Mouse (Mus musculus): ENCODE results near the gene Kif15. TPM values are rescaled to one million over a fixed set of nuclear protein-coding genes. Genes with fewer than 3 reads are reported as not detected.

Gene Kif15
- total and polyA plus RNA-seq, 3 experiments = 23.5 to 255 (median 197) TPM

DNA sequence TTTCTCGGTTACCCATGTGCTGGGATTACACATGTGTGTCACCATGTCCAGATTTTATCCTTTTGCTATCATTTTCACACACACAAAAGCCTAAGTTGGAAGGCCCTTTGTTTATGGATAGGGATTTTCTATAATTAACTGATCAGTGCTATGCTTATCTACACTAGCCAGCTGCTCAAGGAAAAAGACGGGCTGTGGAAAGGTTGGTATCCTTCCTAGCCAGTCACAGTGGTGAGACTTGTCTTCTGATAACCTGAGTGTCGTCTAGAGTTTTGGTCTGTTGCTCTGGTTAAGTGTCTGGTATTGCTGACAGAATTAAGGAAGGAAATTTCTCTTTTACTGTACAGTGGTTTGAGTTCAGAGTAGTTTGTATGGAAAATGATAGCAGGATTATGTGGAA is 21.9 kb upstream of the Kif15 start:
- no peak for ATAC-seq (ENCODE audit: extremely low read depth, insufficient number of reproducible peaks, low FRiP score, poor library complexity, severe bottlenecking)

DNA sequence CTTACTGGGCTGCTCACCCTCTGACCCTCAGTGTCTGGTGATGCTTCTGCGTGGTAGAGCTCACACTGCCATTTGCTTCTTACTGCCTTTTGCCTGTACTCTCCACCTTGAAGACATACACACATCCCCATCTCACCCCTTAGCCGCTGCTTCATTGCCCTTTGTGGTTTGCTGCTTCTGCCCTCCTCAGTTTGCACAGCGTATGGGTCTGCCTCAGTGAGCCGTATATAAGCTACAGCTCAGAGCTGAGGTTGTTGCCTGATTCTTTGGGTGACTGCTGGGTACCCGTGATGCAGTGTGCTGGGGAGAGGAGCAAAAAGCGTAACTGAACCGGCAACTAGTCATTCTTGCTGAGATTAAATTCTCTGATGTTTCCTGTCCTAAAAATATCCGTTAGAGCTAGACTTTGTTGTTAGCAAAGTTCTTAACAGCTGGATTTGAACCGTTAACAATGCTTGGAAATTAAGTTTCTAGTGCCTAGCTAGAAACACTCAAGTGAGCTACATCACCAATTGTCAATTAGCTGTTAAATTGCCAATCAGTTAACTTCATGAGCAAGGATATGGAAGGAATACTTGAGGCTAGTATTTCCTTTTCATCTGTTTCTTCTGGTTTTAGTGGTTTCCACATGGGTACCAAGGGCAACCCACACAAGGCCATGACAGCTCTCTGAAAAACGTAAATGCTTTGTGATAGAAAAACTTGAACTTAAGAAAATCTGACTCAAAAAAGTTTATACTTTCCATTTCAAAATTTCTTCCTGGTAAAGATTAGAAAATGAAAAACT is 47.8 kb downstream of the Kif15 start:
- no peak for DNase-seq (ENCODE audit: low spot score)
- no peaks in the 10 kb centered on the region for H3K9me3 ChIP-seq (replicated peaks)
- no peak overlapping the region for H3K4me3 ChIP-seq (ENCODE audit: low read depth, low read length)
- H3K27me3 ChIP-seq (ENCODE audit: insufficient read depth, low read length) = no peaks in the 10 kb centered on the region
- H3K36me3 ChIP-seq (replicated peaks) = peaks cover 85% of the 10 kb centered on the region
- TF ChIP-seq GATA1 (IDR thresholded peaks at IDR 0.05; ENCODE audit: borderline replicate concordance, low read length) (no peak), POLR2AphosphoS5 (IDR thresholded peaks at IDR 0.05; ENCODE audit: insufficient replicate concordance, low read depth, low read length) (no peak), TAL1 (conservative IDR thresholded peaks at IDR 0.05; ENCODE audit: low read depth, low read length) (no peak), GATA2 (IDR thresholded peaks at IDR 0.05; ENCODE audit: borderline replicate concordance, low read depth, low read length) (no peak), CTCF (IDR thresholded peaks at IDR 0.05; ENCODE audit: low read depth, low read length) (no peak)
- no peaks in the 10 kb centered on the region for H3K4me1 ChIP-seq (ENCODE audit: insufficient read depth, low read depth, low read length)
- ATAC-seq (ENCODE audit: extremely low read depth, insufficient number of reproducible peaks, low FRiP score, poor library complexity, severe bottlenecking) = no peak

More for the DNA sequence above, 21.9 kb upstream of the Kif15 start:
- no peak for TF ChIP-seq POLR2AphosphoS5 (IDR thresholded peaks at IDR 0.05; ENCODE audit: insufficient replicate concordance, low read depth, low read length)
- TF ChIP-seq GATA1 (IDR thresholded peaks at IDR 0.05; ENCODE audit: borderline replicate concordance, low read length) = no peak
- TF ChIP-seq CTCF (IDR thresholded peaks at IDR 0.05; ENCODE audit: low read depth, low read length) = no peak
- TF ChIP-seq TAL1 (conservative IDR thresholded peaks at IDR 0.05; ENCODE audit: low read depth, low read length) = no peak
- no peak for TF ChIP-seq GATA2 (IDR thresholded peaks at IDR 0.05; ENCODE audit: borderline replicate concordance, low read depth, low read length)
- Histone ChIP-seq H3K4me3 (ENCODE audit: low read depth, low read length) (no peak overlapping the region), H3K36me3 (replicated peaks) (peaks cover 52% of the 10 kb centered on the region), H3K9me3 (replicated peaks) (peaks cover 12% of the 10 kb centered on the region), H3K4me1 (ENCODE audit: insufficient read depth, low read depth, low read length) (no peaks in the 10 kb centered on the region; the same call in 1 of the 2 replicates), H3K27me3 (ENCODE audit: insufficient read depth, low read length) (peaks cover under 1% of the 10 kb centered on the region; the same call in 1 of the 2 replicates)
- DNase-seq (ENCODE audit: low spot score) = no peak

DNA sequence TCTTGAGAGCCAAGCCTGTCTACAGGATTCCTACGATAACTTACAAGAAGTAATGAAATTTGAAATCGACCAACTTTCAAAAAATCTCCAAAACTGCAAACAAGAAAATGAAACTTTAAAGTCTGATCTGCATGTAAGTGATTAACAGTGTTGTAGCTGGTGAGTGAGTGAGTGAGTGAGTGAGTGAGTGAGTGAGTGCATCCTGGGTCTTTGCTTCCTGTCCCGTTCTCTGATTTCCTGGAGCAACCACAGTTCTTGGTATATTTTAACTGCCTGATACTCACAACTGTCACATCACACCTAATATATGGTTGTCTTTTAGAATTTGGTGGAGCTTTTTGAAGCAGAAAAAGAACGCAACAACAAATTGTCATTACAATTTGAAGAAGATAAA is 48.3 kb downstream of the Kif15 start:
- TF ChIP-seq GATA2 (IDR thresholded peaks at IDR 0.05; ENCODE audit: borderline replicate concordance, low read depth, low read length) (no peak), POLR2AphosphoS5 (IDR thresholded peaks at IDR 0.05; ENCODE audit: insufficient replicate concordance, low read depth, low read length) (no peak), TAL1 (conservative IDR thresholded peaks at IDR 0.05; ENCODE audit: low read depth, low read length) (no peak), GATA1 (IDR thresholded peaks at IDR 0.05; ENCODE audit: borderline replicate concordance, low read length) (no peak), CTCF (IDR thresholded peaks at IDR 0.05; ENCODE audit: low read depth, low read length) (no peak)
- Histone ChIP-seq H3K9me3 (replicated peaks) (no peaks in the 10 kb centered on the region), H3K4me1 (ENCODE audit: insufficient read depth, low read depth, low read length) (no peaks in the 10 kb centered on the region), H3K36me3 (replicated peaks) (peaks cover 85% of the 10 kb centered on the region), H3K4me3 (ENCODE audit: low read depth, low read length) (no peak overlapping the region), H3K27me3 (ENCODE audit: insufficient read depth, low read length) (no peaks in the 10 kb centered on the region)
- DNase-seq (ENCODE audit: low spot score) (no peak), ATAC-seq (ENCODE audit: extremely low read depth, insufficient number of reproducible peaks, low FRiP score, poor library complexity, severe bottlenecking) (no peak)

DNA sequence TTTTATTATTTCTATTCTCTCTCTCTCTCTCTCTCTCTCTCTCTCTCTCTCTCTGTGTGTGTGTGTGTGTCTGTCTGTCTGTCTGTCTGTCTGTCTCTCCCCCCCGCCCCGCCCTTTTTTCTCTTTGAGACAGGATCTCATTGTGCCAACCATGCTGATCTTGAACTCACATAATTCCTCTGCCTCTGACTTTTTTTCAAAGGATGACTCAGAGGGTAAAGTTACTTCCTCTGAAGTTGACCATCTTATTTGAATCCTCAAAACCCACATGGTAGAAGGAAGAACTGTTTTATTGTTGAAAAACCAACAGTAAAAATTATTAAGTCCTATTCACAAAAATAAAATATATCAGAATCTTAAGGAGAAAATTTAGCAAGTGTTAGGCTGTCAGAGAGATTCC is 53.9 kb downstream of the Kif15 start:
- Histone ChIP-seq H3K27me3 (ENCODE audit: insufficient read depth, low read length) (no peaks in the 10 kb centered on the region), H3K4me3 (ENCODE audit: low read depth, low read length) (no peak overlapping the region), H3K36me3 (replicated peaks) (peaks cover 97% of the 10 kb centered on the region), H3K4me1 (ENCODE audit: insufficient read depth, low read depth, low read length) (0 out of 2 replicates have a peak, but pooled peaks cover 3% of the 10 kb centered on the region), H3K9me3 (replicated peaks) (no peaks in the 10 kb centered on the region)
- no peak for TF ChIP-seq GATA1 (IDR thresholded peaks at IDR 0.05; ENCODE audit: borderline replicate concordance, low read length)
- TF ChIP-seq GATA2 (IDR thresholded peaks at IDR 0.05; ENCODE audit: borderline replicate concordance, low read depth, low read length) = no peak
- TF ChIP-seq POLR2AphosphoS5 (IDR thresholded peaks at IDR 0.05; ENCODE audit: insufficient replicate concordance, low read depth, low read length) = no peak
- TF ChIP-seq CTCF (IDR thresholded peaks at IDR 0.05; ENCODE audit: low read depth, low read length) = no peak
- TF ChIP-seq TAL1 (conservative IDR thresholded peaks at IDR 0.05; ENCODE audit: low read depth, low read length) = no peak
- DNase-seq (ENCODE audit: low spot score) = no peak
- ATAC-seq (ENCODE audit: extremely low read depth, insufficient number of reproducible peaks, low FRiP score, poor library complexity, severe bottlenecking) = no peak

DNA sequence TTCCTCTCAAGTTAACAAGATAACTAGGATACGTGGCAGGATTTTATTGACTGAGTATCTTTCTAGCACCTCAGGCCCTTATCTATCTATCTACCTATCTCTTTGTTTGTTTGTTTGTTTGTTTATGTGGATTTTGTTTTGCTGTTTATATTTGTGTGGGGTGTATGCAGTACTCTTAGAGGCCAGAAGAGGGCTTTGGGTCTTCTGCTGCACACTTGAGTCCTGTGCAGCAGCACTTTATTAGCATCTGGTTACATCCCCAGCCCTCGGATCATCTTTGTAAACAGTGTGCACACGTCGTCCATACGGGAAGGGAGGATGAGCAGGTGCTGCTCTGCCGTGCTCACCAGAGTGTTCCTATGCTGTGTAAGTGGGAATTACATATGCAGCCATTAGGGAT is 55.2 kb downstream of the Kif15 start:
- no peak for DNase-seq (ENCODE audit: low spot score)
- no peak for ATAC-seq (ENCODE audit: extremely low read depth, insufficient number of reproducible peaks, low FRiP score, poor library complexity, severe bottlenecking)
- no peak overlapping the region for H3K4me3 ChIP-seq (ENCODE audit: low read depth, low read length)
- no peak for TF ChIP-seq TAL1 (conservative IDR thresholded peaks at IDR 0.05; ENCODE audit: low read depth, low read length)
- TF ChIP-seq CTCF (IDR thresholded peaks at IDR 0.05; ENCODE audit: low read depth, low read length) = peak; percentile 28
- no peaks in the 10 kb centered on the region for H3K27me3 ChIP-seq (ENCODE audit: insufficient read depth, low read length)
- no peaks in the 10 kb centered on the region for H3K9me3 ChIP-seq (replicated peaks)
- peaks cover 97% of the 10 kb centered on the region for H3K36me3 ChIP-seq (replicated peaks)
- H3K4me1 ChIP-seq (ENCODE audit: insufficient read depth, low read depth, low read length) = 0 out of 2 replicates have a peak, but pooled peaks cover 3% of the 10 kb centered on the region

DNA sequence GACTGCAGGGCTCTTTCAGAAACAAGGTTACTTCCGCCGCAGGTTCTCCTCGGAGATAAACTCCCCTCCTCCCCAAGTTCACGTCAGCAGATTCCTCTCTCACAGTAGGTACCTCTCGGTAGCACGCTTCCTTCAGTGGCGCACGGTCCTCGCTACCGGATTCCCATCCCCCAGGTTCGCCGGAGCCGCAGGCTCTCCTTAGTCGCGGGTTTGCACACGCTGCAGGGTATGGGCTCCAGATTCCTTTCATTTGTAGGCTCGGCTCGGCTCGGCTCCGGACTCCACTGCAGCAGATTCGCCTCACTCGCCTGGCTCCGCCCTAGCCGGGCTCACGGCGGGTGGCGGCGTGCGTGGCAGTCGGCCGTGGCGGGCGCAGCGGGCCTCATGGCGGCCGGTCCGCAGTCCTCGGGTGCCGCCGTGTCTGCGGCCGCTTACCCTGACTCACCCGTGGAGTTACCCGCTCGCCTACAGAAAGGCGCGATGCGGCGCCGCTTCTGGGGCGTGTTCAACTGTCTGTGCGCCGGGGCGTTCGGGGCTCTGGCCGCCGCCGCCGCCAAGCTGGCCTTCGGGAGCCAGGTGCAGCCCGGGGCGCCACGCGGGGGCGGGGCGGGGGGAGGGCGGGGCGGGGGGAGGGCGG is 70.3 kb downstream of the Kif15 start, which contains the start of gene Tmem42:
Tmem42 (plus strand) TSS at position 332 of the 637 bp plus-strand sequence.
- Histone ChIP-seq H3K9me3 (replicated peaks) (no peaks in the 10 kb centered on the region), H3K4me3 (ENCODE audit: low read depth, low read length) (peak within 1 kb of the TSS; percentile 79), H3K4me1 (ENCODE audit: insufficient read depth, low read depth, low read length) (peaks cover 26% of the 10 kb centered on the region), H3K27me3 (ENCODE audit: insufficient read depth, low read length) (no peaks in the 10 kb centered on the region), H3K36me3 (replicated peaks) (peaks cover 33% of the 10 kb centered on the region)
- DNase-seq (ENCODE audit: low spot score) (peak; percentile 83), ATAC-seq (ENCODE audit: extremely low read depth, insufficient number of reproducible peaks, low FRiP score, poor library complexity, severe bottlenecking) (peak; percentile 75)
- TF ChIP-seq POLR2AphosphoS5 (IDR thresholded peaks at IDR 0.05; ENCODE audit: insufficient replicate concordance, low read depth, low read length) (no peak), CTCF (IDR thresholded peaks at IDR 0.05; ENCODE audit: low read depth, low read length) (no peak), GATA2 (IDR thresholded peaks at IDR 0.05; ENCODE audit: borderline replicate concordance, low read depth, low read length) (no peak)

Measured in G1E (cell line).